Mouse (Mus musculus) right cerebral cortex, postnatal 36 days (tissue): Measurements from ENCODE around the gene Selenos.
A peak's percentile ranks its signal among the peaks of the same experiment; 100 is the strongest.
"Not testable (repeated sequence)": the region's sequence is repeated elsewhere in the genome, so short reads cannot be mapped to it uniquely, and the experiment has no call there.

Experiments used
- DNase-seq, 2 experiments: peaks; one replicate each; pipeline ENCODE4 v3.0.0; 2022; ENCODE audit warnings: low spot score in 2 of 2, mixed read lengths in 1 of 2

The Selenos gene

GRCm38 (mm10) chr7:66079364-66080230 lies at the start of gene Selenos:
TSS of gene Selenos (plus strand) at chr7:66079649.
- DNase-seq = peak; percentile 95 to 96

GRCm38 (mm10) chr7:66036809-66037208 lies 42.6 kb upstream of the Selenos start:
- DNase-seq = no peak

DNA sequence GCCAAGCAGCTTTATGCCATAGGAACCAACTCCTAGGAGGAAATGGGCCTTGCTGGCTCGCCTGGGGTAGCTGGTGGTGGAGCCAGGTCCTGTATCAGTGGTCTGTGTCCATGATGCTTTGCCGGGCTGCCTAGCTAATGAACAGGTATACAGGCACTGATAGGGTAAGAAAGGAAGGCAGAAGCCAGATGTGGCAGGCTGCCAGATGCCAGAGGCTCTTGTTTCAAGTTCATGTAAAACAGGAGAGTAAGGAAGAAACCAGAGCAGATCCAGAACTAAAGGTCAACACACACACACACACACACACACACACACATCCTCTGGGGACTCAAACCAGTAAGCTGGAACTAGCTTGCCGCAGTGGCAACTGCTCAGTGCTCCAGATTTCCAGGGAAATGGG lies 41.2 kb upstream of the Selenos start:
- DNase-seq = no peak

DNA sequence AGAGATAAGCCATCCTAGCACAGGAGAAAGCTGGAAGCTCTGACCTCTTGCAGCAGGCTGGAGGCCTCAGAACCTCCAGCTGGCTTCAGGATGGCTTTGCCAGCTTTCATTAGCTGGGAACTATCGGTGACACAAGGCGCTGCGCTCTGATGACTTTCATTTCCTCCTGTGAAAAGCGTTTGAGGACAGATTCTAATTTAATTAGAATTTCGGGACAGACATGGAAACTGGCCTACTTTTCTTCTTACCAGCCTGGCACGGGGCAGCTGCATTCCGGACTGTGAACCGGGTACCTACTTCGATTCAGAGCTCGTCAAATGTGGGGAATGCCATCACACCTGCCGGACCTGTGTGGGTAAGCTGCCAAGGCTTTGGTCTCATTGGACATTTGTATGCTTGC lies 40.7 kb upstream of the Selenos start:
- DNase-seq = no peak

GRCm38 (mm10) chr7:66040026-66040814 lies 39.2 kb upstream of the Selenos start:
- DNase-seq = no peak

GRCm38 (mm10) chr7:66043552-66044459 lies 35.6 kb upstream of the Selenos start, which contains the start of gene Gm45213:
TSS of gene Gm45213 (plus strand) at chr7:66043602.
- DNase-seq = no peak

- DNase-seq = no peak
These were observed 34.8 kb upstream of the Selenos start for GRCm38 (mm10) chr7:66044617-66045016.

DNA sequence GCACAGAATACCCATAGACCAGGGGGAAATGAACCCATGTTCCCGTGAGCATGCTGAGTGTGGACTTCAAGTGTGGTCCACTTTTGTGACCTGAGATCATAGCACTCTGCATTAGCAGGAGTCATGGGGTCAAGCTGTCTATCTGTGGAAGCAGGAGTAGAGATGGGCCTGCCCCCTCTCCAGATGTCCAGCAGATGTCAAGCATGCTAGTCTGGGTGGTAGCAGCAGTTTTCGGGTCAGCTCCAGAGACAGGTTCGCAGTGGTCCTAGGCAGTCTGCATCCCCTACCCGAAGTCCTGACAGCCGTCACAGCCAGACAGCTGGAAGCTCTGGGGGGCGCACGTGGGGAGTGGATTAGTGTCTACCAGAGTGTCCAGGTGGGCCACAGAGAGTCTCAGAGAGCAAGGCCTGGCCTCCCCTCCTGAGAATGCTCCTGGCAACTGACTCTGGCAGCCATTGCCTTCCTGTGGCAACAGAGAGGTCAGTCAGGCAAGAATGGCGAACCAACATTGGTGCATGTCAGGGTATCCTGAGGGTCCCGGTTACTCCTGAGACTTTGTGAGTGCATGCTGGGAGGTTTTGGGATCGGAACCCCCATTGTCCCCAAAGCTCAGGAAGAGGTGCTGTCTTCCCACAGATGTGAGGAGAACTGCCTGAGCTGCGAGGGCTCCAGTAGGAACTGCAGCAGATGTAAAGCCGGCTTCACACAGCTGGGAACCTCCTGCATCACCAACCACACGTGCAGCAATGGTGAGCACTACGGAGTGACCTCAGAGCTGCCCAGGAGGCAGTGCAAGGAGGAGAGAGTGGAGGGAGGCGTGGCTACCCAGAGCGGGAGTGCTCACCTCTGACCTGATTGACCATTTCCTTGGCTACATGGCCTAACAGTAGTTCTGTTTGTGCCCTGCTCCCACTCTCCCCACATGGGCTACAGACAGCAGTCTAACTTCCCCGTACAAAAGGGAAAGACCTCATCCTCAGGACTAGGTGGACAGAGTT lies 32.2 kb upstream of the Selenos start:
- no peak for DNase-seq

GRCm38 (mm10) chr7:66047975-66048374 lies 31.5 kb upstream of the Selenos start:
- no peak for DNase-seq

DNA sequence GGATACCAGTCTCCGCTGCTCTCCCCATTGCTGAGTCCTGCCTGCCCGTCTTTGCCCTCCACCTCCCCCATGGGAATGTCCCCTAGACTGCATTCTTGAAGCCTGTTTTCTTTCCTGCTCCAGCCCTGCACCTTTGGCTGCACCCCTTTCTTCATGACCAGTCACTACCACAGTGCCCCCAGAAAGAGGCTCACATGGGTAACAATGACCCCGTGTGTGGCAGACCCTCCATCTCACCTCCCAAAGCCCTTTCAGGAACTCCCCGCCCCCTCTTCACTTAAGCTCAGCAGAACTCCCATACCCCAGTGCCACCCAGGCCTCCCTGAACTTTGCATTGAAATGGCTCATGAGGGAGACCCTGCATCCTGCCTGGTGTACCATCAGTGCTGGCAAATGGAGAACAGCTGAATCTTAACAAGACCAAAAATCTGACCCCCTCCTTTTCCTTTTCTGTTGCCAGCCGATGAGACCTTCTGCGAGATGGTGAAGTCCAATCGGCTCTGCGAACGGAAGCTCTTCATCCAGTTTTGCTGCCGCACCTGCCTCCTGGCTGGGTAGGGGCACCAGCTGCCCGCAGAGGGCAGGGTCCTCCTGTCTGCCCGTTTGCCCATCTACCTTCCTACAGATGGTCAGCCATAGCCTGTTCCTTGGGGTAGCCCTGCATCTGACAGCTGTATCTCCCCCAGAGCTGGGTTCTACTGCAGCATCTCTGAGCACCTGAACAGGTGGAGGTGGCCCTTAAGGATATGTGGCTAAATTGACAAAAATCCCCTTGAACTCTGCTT lies 30.8 kb upstream of the Selenos start:
- no peak for DNase-seq

GRCm38 (mm10) chr7:66053946-66054483 lies 25.4 kb upstream of the Selenos start:
- no peak for DNase-seq

DNA sequence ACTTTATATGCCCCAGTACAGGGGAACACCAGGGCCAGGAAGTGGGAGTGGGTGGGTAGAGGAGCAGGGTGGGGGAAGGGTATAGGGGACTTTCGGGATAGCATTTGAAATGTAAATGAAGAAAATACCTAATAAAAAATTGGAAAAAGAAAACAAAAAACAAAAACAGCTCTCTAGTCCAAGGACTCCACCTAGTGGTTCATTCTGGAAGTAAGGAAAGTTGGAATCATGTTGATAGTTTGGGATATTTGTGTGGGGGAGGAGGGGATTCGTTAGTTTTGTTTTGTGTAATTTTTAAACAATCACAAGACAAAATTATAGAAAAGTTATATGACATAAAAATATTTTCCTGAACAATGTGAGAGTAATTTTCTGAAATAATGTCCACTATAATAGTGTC lies 24.1 kb upstream of the Selenos start:
- DNase-seq = not testable (repeated sequence)

GRCm38 (mm10) chr7:66058703-66059102 lies 20.7 kb upstream of the Selenos start, which contains the start of gene Snrpa1:
TSS of gene Snrpa1 (plus strand) at chr7:66059003.
- DNase-seq = no peak

DNA sequence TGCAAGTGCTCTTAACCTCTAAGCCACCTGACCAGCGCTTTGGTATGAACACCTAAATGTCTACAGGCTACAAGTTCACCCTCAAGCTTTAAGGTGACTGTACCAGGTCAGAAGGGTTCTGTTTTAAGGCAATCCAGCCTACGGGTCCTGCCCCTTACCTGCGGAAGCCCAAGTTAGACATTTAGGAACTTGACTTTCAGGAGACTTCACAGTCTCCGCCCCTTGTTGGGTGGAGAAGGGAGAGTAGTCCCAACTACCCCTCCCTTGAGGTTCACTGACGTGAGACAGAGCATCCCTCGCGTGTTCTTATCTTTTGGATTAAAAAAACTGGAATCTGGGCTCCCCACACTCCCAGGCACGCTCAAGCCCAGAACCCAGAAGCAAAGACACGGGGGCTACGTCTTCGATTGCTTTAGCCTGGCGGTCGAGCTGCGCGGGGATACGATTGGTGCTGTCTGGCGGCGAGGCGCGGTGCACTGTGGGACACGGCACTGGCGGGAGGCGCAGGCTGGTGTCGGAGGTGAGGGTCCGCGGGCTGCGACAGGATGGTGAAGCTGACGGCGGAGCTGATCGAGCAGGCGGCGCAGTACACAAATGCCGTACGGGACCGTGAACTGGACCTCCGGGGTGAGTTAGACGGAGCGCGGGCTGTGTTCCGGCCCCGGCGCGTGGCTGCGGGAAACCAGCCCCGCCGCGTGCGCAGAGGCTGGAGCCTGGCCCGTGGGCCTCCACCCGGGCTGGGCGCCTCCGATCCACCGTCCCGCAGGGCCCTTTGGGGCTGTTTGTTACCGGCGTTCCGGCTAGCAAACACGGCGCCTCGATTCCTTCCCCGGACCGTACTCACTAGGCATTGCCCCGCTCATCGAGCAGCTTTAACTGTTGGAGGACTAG lies 19.1 kb upstream of the Selenos start:
- peak; percentile 77 to 85 for DNase-seq

DNA sequence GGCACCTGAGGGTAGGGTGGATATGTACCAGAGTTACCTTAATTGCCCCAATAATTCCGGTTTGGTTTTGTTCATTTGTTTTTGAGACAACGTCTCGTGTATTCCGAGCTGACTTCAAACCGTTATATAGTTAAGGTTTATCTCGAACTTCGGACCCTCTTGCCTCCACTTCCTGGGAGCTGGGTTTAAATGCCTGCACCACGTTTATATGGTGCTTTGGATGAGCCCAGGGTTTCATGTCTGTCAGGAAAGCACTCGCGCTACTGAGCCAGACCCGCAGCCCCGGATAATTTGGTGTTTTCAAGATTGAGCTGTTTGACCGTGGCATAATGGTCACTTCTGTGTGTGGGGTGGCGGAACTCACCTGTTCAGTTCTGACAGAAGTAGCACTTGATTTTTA lies 18.4 kb upstream of the Selenos start:
- DNase-seq = no peak

DNA sequence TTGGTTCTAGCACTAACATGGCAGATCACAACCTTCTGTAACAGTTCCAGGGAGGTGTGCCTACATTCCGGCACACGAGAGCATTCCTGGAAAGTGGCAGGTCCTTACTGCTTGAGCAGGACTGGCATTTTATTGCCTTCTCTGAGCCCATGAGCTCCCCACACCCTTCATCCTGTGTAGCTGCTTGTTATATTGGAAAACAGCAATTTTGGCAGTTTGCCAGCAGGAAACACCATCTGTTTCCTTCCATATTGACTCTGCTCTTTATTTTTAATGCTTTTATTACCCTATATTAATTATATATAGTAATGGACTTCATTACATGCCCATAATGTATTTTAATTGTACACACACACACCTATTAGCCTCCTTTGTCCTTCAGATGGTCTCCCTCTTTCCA lies 3.0 kb upstream of the Selenos start:
- DNase-seq = no peak

GRCm38 (mm10) chr7:66080231-66080613 lies 773 bp downstream of the Selenos start:
- no peak for DNase-seq

DNA sequence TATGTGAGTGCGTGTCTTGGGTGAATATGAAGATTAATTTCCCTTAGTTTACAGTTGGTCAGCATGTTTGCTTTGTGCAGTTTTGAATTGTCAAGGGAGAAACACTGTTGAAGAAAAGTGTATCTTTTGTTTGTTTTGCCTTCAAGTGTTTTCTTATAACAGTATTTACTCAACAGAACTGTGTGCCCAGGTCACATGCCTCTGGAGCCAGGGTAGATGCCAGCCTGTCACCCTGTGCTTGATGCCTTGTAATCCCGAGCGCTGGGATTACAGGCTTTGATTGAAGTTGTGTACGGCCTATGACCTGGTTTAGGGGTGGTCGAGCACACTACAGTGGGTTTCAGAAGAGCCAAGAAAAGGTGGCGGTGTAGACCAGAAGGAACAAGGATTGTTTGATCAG lies 4.3 kb downstream of the Selenos start:
- DNase-seq = no peak
